Mouse (Mus musculus) gastrocnemius, adult 8-10 months (tissue): Measurements from ENCODE around the gene Cldn15. TPM values are rescaled to one million over a fixed set of nuclear protein-coding genes. Genes with fewer than 3 reads are reported as not detected.
A peak's percentile ranks its signal among the peaks of the same experiment; 100 is the strongest.

Experiments
- DNase-seq, 2 experiments: peaks; one replicate each; pipeline ENCODE4 v3.0.0; 2022; ENCODE audit warnings: low spot score in 2 of 2
- microRNA-seq: library from miRNA; unstranded; fragments of <30 nt; microRNA quantifications from one replicate; pipeline ENCODE4 v1.2.0, GENCODE M21; 2022
- total RNA-seq, 4 experiments: library from RNA; stranded (reverse); gene quantifications; 2 replicates each; pipeline ENCODE4 v1.2.4; 2022

The Cldn15 gene
- total RNA-seq, 4 experiments from 2014 or later = 0.99 to 2.0 (median 1.2) TPM

DNA sequence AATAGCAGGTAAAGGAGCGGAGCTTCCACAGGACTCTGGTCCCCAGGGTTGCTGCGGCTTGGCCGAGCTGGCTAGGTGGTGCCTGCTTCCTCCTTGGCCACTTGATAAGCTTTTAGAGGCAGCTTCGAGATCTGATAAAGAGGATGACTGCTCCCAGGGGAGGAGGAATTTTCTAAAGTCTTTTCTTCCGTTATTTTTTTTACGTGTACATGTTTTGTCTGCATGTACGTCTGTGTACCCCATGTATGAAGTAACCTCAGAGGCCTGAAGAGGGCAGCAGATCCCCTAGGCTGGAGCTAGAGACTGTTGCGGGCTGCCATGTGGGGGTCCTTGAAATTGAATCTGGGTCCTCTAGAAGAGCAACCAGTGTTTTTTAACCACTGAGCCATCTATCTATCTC, 14.6 kb downstream of the Cldn15 start:
- DNase-seq = no peak

DNA sequence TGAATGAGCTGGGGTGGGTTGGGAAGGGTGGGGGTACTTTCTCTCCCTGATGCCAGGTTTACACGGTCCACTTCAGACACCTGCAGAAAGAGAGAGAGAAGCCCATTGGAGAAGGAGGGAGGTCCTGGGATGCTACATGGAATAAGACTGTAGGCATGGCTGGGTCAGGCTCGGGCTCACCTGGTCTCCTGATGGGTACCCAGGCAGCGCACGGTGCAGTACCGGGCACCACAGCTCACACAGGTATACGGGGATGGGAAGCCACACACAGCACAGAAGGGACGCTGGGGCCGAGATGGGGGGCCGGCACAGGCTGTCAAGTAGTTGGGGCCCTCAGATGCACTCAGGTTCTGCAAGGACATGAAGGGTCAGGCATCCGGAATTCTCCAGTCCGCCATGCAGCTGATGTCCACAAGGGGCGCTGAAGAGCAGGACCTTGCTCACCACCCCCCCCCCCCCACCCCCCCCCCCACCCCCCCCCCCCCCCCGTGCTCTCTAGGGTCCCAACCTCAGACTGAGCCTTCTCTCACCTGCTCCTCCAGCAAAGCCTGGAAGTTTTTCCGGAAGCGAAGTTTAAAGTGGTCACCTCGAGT, 16.0 kb downstream of the Cldn15 start:
- no peak for DNase-seq

DNA sequence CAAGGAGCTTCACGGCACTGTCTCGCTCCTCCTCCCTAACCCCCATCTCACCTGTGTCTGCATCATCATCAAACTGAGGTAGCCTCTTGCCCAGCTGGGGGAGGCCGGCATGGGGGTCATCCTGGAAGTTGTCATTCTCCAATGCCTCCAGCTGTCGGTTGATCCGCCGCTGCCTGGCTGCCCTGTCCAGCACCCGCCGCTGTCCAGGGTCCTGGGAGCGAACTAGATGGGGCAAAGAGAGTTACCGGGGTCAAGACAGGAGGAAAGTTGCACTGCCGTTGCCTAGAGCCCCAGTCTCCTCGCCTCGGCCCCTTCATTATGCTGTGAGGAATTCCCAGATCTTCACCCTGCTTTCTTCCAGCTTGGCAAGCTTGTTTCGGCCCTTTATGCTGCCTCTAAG, 18.4 kb downstream of the Cldn15 start:
- no peak for DNase-seq

DNA sequence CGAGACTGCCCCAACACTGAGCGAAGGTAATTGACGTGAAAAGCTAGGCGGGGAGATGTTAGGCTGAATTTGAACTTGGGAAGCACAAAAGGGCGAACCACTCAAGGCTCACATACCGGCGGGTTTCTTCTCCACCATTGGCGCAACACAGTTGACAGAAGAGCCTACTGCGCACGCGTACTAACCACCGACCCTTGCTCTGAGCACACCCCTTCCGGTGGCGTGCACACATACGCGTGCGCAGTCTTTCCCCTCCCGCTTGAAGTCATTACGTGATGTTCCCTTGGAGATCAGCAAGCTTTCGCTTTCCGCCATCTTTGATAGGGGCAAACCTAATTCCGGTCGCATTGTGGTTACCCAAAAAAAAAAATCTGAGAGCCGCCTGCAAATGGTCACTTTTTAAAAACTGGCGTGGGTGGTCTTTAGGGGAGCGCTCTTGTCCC, 20.3 kb downstream of the Cldn15 start, which contains the start of gene Plod3:
TSS of gene Plod3 (plus strand) at position 325 of the 443 bp plus-strand sequence.
- peak; percentile 92 to 97 for DNase-seq

DNA sequence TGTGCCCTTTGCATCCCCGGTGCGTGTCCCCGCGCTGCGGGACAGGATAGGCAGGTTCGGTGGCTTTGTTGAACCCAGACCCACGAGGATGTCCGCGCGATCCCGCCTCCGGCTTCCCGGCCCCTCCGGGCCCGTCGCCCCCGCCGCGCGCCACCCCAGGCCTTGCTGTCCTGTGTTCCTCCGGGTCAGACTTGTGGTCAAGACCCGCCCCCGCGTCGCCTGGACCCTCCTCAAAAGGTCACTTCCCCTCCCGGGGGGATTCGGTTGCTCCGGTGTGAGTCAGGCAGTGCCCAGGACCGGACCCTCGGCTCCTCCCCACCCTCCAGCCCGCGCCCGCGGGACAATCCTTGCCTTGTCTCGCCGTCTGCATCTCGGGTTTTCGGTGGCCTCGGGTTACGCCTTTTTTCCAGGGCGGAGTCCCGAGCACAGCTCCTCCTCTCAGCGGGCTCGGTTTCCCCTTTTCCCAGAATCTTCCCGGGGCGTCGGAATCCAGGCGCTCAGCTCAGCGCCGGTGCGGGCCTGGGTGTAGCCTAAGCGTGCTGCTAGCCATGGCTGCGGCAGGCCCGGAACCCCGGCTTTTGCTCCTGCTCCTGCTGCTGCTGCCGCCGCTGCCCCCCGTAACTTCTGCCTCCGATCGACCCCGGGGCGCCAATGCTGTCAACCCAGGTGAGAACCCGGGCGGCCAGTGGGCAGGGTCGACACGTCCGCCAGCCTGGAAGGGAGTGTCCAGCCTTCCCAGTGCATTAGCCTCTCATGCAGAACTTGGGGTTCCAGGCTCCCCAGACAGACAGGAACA, 20.9 kb downstream of the Cldn15 start:
- peak; percentile 77 to 81 for DNase-seq

DNA sequence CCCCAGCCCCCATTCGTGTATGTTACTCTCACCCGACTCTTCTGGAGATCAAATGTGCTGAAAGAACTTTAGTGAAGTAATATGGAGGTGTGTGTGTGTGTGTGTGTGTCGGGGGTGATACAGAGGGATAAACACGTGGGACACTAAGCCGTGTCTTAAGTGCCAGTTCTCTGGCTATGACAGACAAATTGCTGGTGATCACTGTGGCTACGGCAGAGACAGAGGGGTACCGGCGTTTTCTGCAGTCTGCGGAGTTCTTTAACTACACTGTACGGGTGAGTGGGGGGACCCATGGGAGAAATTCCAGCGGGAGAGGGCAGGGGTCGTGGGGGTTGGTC, 21.5 kb downstream of the Cldn15 start, which contains the start of gene Znhit1:
TSS of gene Znhit1 (minus strand) at position 88 of the 338 bp plus-strand sequence.
- DNase-seq = no peak

DNA sequence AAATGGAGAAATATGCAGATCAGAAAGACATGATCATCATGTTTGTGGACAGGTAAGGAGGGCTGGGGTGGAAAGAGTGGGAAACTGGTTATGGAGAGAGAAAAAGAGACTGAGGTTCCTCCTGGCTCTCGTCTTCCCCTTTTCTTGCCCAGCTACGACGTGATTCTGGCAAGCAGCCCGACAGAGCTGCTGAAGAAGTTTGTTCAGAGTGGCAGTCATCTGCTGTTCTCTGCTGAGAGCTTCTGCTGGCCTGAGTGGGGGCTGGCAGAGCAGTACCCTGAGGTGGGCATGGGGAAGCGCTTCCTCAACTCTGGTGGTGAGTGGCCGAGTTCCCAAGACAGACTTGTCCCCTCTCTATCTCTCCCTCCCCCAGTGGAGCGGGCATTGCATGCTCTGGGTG, 22.0 kb downstream of the Cldn15 start:
- no peak for DNase-seq

DNA sequence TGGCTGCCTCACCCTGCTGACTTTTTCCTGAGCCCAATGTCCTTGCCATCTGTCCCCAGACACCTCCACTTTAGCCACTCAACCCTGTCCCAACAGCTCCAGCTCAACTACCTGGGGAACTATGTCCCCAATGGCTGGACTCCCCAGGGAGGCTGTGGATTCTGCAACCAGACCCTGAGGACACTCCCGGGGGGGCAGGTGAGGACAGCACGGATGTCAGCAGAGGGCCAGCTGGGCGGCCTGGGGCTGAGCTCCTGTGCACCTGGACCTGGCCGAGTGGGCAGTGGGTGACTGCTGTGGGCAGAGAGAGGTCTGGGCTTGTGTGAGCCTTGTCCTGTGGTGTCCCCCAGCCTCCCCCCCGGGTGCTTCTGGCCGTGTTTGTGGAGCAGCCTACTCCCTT, 23.4 kb downstream of the Cldn15 start:
- no peak for DNase-seq

DNA sequence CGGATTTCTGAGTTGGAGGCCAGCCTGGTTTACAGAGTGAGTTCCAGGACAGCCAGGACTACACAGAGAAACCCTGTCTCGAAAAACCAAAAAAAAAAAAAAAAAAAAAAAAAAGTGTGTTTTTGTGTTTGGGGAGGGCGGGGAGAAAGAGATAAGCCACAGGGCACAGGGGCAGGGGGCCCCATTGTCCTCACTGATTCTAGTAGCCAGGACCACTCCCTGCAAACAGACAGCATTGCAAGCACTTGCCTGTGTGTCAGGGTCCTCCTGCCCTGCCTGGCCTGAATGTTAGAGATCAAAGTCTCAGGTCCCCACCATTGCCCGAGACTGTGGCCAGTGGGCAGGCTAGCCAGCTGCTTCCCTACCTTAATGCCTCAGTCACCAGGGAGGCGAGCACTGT, 33.0 kb downstream of the Cldn15 start:
- DNase-seq = no peak

DNA sequence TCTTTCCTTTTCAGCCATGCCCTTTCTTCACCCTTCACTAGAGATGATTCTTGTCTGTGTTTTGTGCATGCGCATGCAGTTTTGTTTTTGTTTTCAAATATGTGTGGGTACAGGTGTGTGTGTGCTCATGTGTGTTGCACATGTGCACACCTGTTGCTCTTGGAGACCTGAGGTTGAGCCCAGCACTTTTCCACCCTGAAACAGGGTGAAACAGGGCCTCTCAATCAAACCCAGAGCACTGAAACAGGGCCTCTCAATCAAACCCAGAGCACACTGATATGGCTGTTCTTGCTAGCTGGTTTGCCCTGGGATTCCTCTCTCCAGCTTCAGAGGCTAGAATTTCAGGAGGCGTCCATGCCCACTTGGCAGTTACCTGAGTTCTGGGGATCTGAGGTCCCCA, 34.2 kb downstream of the Cldn15 start:
- no peak for DNase-seq

DNA sequence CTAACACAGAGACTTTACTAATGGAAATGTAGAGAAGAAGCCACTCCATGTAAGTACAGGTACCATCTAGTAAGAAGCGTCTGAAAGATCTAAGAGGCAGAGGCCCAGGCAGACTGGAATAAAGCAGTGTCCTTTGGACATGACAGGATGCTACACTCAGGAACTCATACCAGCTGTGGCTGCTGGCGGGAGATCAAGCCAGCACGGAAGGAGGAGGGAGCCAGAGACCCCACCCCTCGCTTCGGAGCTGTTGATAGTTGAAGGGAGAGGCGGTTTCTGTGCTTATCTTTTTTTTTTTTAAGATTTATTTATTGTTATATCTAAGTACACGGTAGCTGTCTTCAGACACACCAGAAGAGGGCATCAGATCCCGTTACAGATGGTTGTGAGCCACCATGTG, 40.9 kb downstream of the Cldn15 start:
- no peak for DNase-seq

DNA sequence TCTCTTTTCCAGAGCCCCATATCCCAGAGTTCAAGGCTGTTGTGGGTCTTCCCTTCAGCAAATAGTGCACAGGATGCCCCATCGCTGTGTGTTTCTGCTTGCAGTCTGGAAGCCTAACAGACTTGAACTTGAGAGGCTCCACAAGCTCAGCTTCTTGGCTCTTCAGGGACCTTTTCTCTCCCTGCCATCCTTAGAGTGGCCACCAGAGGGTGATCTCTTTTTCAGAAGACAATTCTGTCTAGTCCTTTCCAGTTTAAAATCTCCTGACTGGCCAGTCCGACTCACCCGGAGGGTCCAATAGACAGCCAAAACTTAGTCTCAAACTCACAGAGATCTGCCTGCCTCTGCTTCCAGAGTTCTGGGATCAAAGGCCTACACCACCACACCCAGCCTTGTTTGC, 43.6 kb downstream of the Cldn15 start:
- DNase-seq = no peak

DNA sequence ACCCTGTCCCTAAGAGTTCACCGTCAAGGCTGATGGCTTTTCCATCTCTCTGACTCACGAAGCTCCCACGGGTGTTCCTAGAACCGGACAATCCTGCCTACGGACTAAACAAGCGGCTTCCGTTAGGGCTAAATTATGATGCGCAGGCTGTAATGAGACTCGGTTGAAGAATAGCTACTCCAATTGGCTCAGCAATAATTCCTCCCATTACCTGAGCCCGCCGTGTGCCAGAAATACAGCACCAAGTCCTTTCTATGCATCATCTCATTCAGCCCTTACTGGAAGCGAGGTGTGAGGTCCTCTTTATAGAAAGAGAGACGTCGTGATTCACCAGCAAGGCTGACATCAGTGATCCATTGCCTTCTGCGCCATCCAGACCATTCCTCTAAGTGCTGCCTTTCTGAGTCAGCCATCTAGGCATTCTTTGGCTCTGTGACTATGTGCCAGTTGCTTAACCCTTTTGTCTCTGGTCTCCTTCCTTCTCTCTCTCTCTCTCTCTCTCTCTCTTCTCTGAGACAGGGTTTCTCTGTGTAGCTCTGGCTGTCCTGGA, 46.1 kb downstream of the Cldn15 start:
- no peak for DNase-seq

DNA sequence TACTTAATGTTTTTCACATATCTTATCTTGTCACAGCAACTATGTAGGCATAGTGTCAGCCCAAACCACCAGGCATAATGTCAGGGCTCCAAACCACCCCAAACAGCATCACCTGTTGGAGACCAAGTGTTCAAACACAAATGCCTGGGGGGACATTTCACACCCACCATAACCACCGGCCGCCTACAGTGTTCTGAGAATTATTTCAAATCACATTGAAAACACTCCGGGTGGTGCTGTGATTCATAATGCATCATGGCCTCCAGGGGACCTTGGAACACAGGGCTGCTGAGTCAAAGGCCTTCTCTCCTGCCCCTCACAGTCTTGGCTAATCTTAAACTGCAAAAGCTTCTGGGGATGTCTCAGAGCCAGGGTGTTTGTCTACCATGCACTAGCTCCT, 49.5 kb downstream of the Cldn15 start:
- no peak for DNase-seq

DNA sequence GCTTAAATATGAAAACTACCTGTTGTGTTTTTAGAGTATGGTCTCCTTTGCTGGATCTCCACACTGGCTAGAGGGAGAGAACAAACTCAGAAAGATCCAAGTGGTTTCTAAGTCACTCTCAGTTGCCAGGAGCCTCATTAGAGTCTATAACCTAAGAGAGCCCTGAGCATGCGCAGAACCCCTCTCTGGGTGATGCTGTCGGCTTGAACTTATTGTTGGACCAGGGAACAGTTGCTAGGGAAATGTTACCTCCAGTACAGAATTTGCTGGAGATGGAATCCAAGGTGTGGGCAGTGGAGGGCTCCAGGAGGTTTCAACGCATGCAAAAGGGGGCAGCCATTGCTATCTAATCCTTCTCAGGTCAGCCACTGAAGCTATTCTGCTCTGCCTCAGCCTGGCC, 57.9 kb downstream of the Cldn15 start:
- no peak for DNase-seq

DNA sequence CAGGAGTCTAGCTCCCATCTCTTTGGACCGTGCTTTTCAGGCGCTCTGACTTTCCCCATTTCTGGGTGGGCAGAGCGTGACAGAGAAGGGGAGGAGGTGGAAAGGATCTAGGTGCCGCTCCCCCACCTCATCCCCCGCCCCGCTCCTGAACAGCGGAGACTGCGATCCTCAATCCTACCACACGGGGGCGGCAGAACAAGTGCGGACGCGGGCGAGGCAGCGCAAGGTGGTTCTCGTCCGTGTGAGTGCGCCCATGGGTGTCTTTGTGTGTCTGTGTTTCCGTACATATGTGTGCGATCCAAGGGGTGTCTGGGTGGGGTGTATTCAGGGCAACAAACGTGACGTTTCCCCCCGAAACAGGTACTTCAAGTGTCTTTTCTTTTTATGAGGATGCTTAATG, 58.7 kb downstream of the Cldn15 start:
- DNase-seq = peak; percentile 28 to 41

Small RNA genes lying within 50 kb of the gene (microRNA-seq; reads per million reads assigned to microRNA genes)
- gene Mir702 = 4.2 reads per million

Other genes with a start within 250 kb of the Cldn15 start
- 1 to 10 TPM in 1 of 4 experiments, under 1 TPM in 3; 0.19 to 1.0 (median 0.28) TPM for gene Col26a1, start 83.4 kb upstream of the Cldn15 start, total RNA-seq
- 1 to 10 TPM; 4.7 to 6.6 (median 5.5) TPM for gene Ift22, start 58.5 kb upstream of the Cldn15 start, total RNA-seq
- 100 to 1,000 TPM; 185 to 202 (median 194) TPM for gene Fis1, start 13.3 kb upstream of the Cldn15 start, total RNA-seq
- 10 to 100 TPM; 15.9 to 18.1 (median 17.0) TPM for gene Plod3, start 20.4 kb downstream of the Cldn15 start, total RNA-seq
- gene Znhit1, start 21.4 kb downstream of the Cldn15 start, total RNA-seq = 10 to 100 TPM; 62.4 to 85.5 (median 72.4) TPM
- not detected for gene Vgf, start 59.8 kb downstream of the Cldn15 start, total RNA-seq
- 10 to 100 TPM; 15.4 to 22.0 (median 17.8) TPM for gene Ap1s1, start 79.5 kb downstream of the Cldn15 start, total RNA-seq
- 1 to 10 TPM; 1.8 to 7.5 (median 6.2) TPM for gene Serpine1, start 105.7 kb downstream of the Cldn15 start, total RNA-seq
- gene Trim56, start 149.6 kb downstream of the Cldn15 start, total RNA-seq = 1 to 10 TPM; 6.5 to 9.0 (median 7.8) TPM
- not detected for gene Muc3, start 182.7 kb downstream of the Cldn15 start, total RNA-seq
- gene Muc3a, start 245.8 kb downstream of the Cldn15 start, total RNA-seq = under 1 TPM in 1 of 4 experiments, not detected in 3; 0.22 TPM